Mouse (Mus musculus): ENCODE results near the gene Mansc4. TPM values are rescaled to one million over a fixed set of nuclear protein-coding genes. Genes with fewer than 3 reads are reported as not detected.

Mansc4 gene
- under 1 TPM in 1 of 2 experiments, not detected in 1; 0.32 TPM for total RNA-seq (2021)
- long read RNA-seq, experiment 1: 0 reads
- long read RNA-seq, experiment 2: 0 reads

- peak in 1 of 2 experiments; percentile 20 for DNase-seq (ENCODE audit: low spot score in 2 of 2)
Measured at GRCm38 (mm10) chr6:147086594-147087225, at the start of gene Mansc4. Mansc4 (minus strand) TSS chr6:147087032.

- DNase-seq (ENCODE audit: low spot score in 2 of 2): no peak
Measured at GRCm38 (mm10) chr6:147127239-147127638, 40.4 kb upstream of the Mansc4 start.

GRCm38 (mm10) chr6:147121320-147121719, 34.5 kb upstream of the Mansc4 start:
- no peak for DNase-seq (ENCODE audit: low spot score in 2 of 2)

- DNase-seq (ENCODE audit: low spot score in 2 of 2): no peak
Measured at GRCm38 (mm10) chr6:147118190-147118589, 31.4 kb upstream of the Mansc4 start.

- DNase-seq (ENCODE audit: low spot score in 2 of 2): no peak
Measured at GRCm38 (mm10) chr6:147117764-147118163, 30.9 kb upstream of the Mansc4 start.

- peak; percentile 79 to 90 for DNase-seq (ENCODE audit: low spot score in 2 of 2)
Measured at GRCm38 (mm10) chr6:147116579-147116978, 29.7 kb upstream of the Mansc4 start.

- no peak for DNase-seq (ENCODE audit: low spot score in 2 of 2)
Measured at GRCm38 (mm10) chr6:147109283-147109682, 22.5 kb upstream of the Mansc4 start.

GRCm38 (mm10) chr6:147106716-147107115, 19.9 kb upstream of the Mansc4 start:
- DNase-seq (ENCODE audit: low spot score in 2 of 2): no peak

- no peak for DNase-seq (ENCODE audit: low spot score in 2 of 2)
Measured at GRCm38 (mm10) chr6:147105529-147105928, 18.7 kb upstream of the Mansc4 start.

- DNase-seq (ENCODE audit: low spot score in 2 of 2): no peak
Measured at GRCm38 (mm10) chr6:147102293-147102692, 15.5 kb upstream of the Mansc4 start.

GRCm38 (mm10) chr6:147099458-147100277, 12.8 kb upstream of the Mansc4 start:
- DNase-seq (ENCODE audit: low spot score in 2 of 2): no peak

GRCm38 (mm10) chr6:147097346-147097929, 10.6 kb upstream of the Mansc4 start:
- no peak for DNase-seq (ENCODE audit: low spot score in 2 of 2)

- DNase-seq (ENCODE audit: low spot score in 2 of 2): no peak
Measured at GRCm38 (mm10) chr6:147096934-147097333, 10.1 kb upstream of the Mansc4 start.

GRCm38 (mm10) chr6:147096109-147096508, 9.3 kb upstream of the Mansc4 start:
- DNase-seq (ENCODE audit: low spot score in 2 of 2): no peak

- DNase-seq (ENCODE audit: low spot score in 2 of 2): no peak
Measured at GRCm38 (mm10) chr6:147094771-147095170, 7.9 kb upstream of the Mansc4 start.

GRCm38 (mm10) chr6:147092136-147092535, 5.3 kb upstream of the Mansc4 start:
- peak in 1 of 2 experiments; percentile 61 for DNase-seq (ENCODE audit: low spot score in 2 of 2)

- peak; percentile 76 to 82 for DNase-seq (ENCODE audit: low spot score in 2 of 2)
Measured at GRCm38 (mm10) chr6:147091136-147092120, 4.6 kb upstream of the Mansc4 start, which contains the start of gene Klhl42. Klhl42 (plus strand) TSS chr6:147091379.

- no peak for DNase-seq (ENCODE audit: low spot score in 2 of 2)
Measured at GRCm38 (mm10) chr6:147090191-147090590, 3.4 kb upstream of the Mansc4 start.

GRCm38 (mm10) chr6:147088517-147088916, 1.7 kb upstream of the Mansc4 start:
- no peak for DNase-seq (ENCODE audit: low spot score in 2 of 2)

- DNase-seq (ENCODE audit: low spot score in 2 of 2): no peak
Measured at GRCm38 (mm10) chr6:147087736-147088135, 904 bp upstream of the Mansc4 start.
